ENCODE assay signal across 8 mouse cellular contexts in genomic region chr3:36613202-36613907, GRCm38 (mm10). TPM values are rescaled to one million over a fixed set of nuclear protein-coding genes. Genes with fewer than 3 reads are reported as not detected.
DNase-seq lines count a peak whose midpoint lies in the region; ATAC-seq lines count a peak whose summit lies in the region.

Gene Bbs7, minus strand, starts transcription at chr3:36613477.

- H3K4me3 ChIP-seq in embryonic facial prominence, embryonic 13.5 days: peak within 1 kb of the TSS; percentile 73
- peak within 1 kb of the TSS; percentile 71 for H3K4me3 ChIP-seq in limb, embryonic 10.5 days
- peak within 1 kb of the TSS; percentile 66 for H3K4me3 ChIP-seq in midbrain, embryonic 12.5 days

- H3K36me3 ChIP-seq in embryonic facial prominence, embryonic 13.5 days: no peaks in the 10 kb centered on the region
- no peaks in the 10 kb centered on the region for H3K36me3 ChIP-seq in limb, embryonic 10.5 days
- H3K36me3 ChIP-seq in midbrain, embryonic 12.5 days: 0 out of 2 replicates have a peak, but pooled peaks cover 4% of the 10 kb centered on the region

- peak within 1 kb of the TSS; percentile 87 for H3K9ac ChIP-seq in embryonic facial prominence, embryonic 13.5 days
- H3K9ac ChIP-seq in midbrain, embryonic 12.5 days (replicated peaks): peak within 1 kb of the TSS; percentile 66

- peaks cover 9% of the 10 kb centered on the region; the same call in 1 of the 2 replicates for H3K4me1 ChIP-seq in embryonic facial prominence, embryonic 13.5 days
- H3K4me1 ChIP-seq in limb, embryonic 10.5 days: 0 out of 2 replicates have a peak, but pooled peaks cover 10% of the 10 kb centered on the region
- H3K4me1 ChIP-seq in midbrain, embryonic 12.5 days: peaks cover 10% of the 10 kb centered on the region; the same call in 1 of the 2 replicates

- DNase-seq in 3134 (ENCODE audit: extremely low read depth, insufficient read length, low spot score): peak; percentile 92
- DNase-seq in adrenal gland, postnatal 4 days (ENCODE audit: low spot score in 2 of 2): peak; percentile 65 to 88
- peak; percentile 92 to 95 for DNase-seq in heart, adult 18-20 months
- DNase-seq in kidney, adult 18-20 months: peak; percentile 92
- DNase-seq in limb, embryonic 10.5 days (ENCODE audit: low spot score): peak; percentile 96
- DNase-seq in skeletal muscle tissue, adult 2 months (ENCODE audit: low read depth, low spot score): peak; percentile 86

- no peaks in the 10 kb centered on the region for H3K27me3 ChIP-seq in embryonic facial prominence, embryonic 13.5 days
- no peaks in the 10 kb centered on the region for H3K27me3 ChIP-seq in limb, embryonic 10.5 days (ENCODE audit: low read depth, poor library complexity, severe bottlenecking)
- no peaks in the 10 kb centered on the region for H3K27me3 ChIP-seq in midbrain, embryonic 12.5 days

- peak within 1 kb of the TSS; percentile 66 for H3K27ac ChIP-seq in embryonic facial prominence, embryonic 13.5 days
- H3K27ac ChIP-seq in limb, embryonic 10.5 days: peak within 1 kb of the TSS; percentile 83
- H3K27ac ChIP-seq in midbrain, embryonic 12.5 days (replicated peaks): no peak within 1 kb of the TSS; the same call in 1 of the 2 replicates

- H3K4me2 ChIP-seq in embryonic facial prominence, embryonic 13.5 days: peak within 1 kb of the TSS; percentile 68
- peak within 1 kb of the TSS; percentile 64 for H3K4me2 ChIP-seq in midbrain, embryonic 12.5 days (replicated peaks)

- no peaks in the 10 kb centered on the region for H3K9me3 ChIP-seq in embryonic facial prominence, embryonic 13.5 days
- H3K9me3 ChIP-seq in limb, embryonic 10.5 days (replicated peaks): no peaks in the 10 kb centered on the region
- no peaks in the 10 kb centered on the region for H3K9me3 ChIP-seq in midbrain, embryonic 12.5 days

- WGBS in embryonic facial prominence, embryonic 13.5 days: 4% methylated on average over 37 of the region's 38 CpGs
- 5% methylated on average over 38 of the region's 38 CpGs for WGBS in limb, embryonic 10.5 days
- WGBS in midbrain, embryonic 12.5 days: 4% methylated on average over 37 of the region's 38 CpGs

- ATAC-seq in embryonic facial prominence, embryonic 13.5 days (ENCODE audit: insufficient number of reproducible peaks, insufficient read depth, low FRiP score, low TSS enrichment, low read depth): peak; percentile 100
- ATAC-seq in midbrain, embryonic 12.5 days (ENCODE audit: low FRiP score, low read depth): peak; percentile 99

RNA-seq across cellular contexts. Expression of gene Bbs7, which starts in this region (rescaled TPM):
- 10 to 100 TPM; 12.3 to 13.6 TPM for total RNA-seq in adrenal gland, postnatal 4 days (2021)
- polyA plus RNA-seq in embryonic facial prominence, embryonic 13.5 days (2015; fragmentation: Nextera tagmentation; extraction: Ambion mirVana): 20.3 and 20.5 TPM in 2 replicates
- 1 to 10 TPM; 5.8 to 9.1 TPM for total RNA-seq in heart, adult 18-20 months (2021)
- polyA plus RNA-seq in limb, embryonic 10.5 days (2016; fragmentation: Nextera tagmentation; extraction: Ambion mirVana): 14.1 and 18.9 TPM in 2 replicates
- polyA plus RNA-seq in midbrain, embryonic 12.5 days (2016; fragmentation: Nextera tagmentation; extraction: Ambion mirVana): 21.5 and 21.7 TPM in 2 replicates
